Mouse (Mus musculus): ENCODE measurements around the gene Fam129c.

The Fam129c gene

GRCm38 (mm10) chr8:71610822-71611651, 13.6 kb downstream of the Fam129c start, which contains the start of gene Colgalt1:
TSS of gene Colgalt1 (plus strand) at chr8:71610998.
- under 1% methylated on average over 82 of the region's 82 CpGs for WGBS

GRCm38 (mm10) chr8:71612141-71612540, 14.7 kb downstream of the Fam129c start:
- 30% methylated on average over 5 of the region's 5 CpGs for WGBS

- 63% methylated on average over 4 of the region's 4 CpGs for WGBS
Measured at GRCm38 (mm10) chr8:71613418-71613817, 16.0 kb downstream of the Fam129c start.

- WGBS = 97% methylated on average over 2 of the region's 2 CpGs
Measured at GRCm38 (mm10) chr8:71619786-71620185, 22.3 kb downstream of the Fam129c start.

GRCm38 (mm10) chr8:71625088-71625487, 27.6 kb downstream of the Fam129c start:
- 73% methylated on average over 1 of the region's 1 CpGs for WGBS

GRCm38 (mm10) chr8:71626753-71627152, 29.3 kb downstream of the Fam129c start:
- WGBS = 75% methylated on average over 9 of the region's 9 CpGs

- WGBS = 37% methylated on average over 9 of the region's 9 CpGs
Measured at GRCm38 (mm10) chr8:71627265-71628099, 30.0 kb downstream of the Fam129c start.

GRCm38 (mm10) chr8:71628396-71629095, 31.1 kb downstream of the Fam129c start:
- WGBS = 16% methylated on average over 16 of the region's 16 CpGs

- 4% methylated on average over 55 of the region's 55 CpGs for WGBS
Measured at GRCm38 (mm10) chr8:71629096-71629697, 31.7 kb downstream of the Fam129c start.

- WGBS = 19% methylated on average over 25 of the region's 25 CpGs
Measured at GRCm38 (mm10) chr8:71629781-71630212, 32.3 kb downstream of the Fam129c start.

GRCm38 (mm10) chr8:71630761-71631160, 33.3 kb downstream of the Fam129c start:
- 85% methylated on average over 6 of the region's 6 CpGs for WGBS

- 70% methylated on average over 2 of the region's 2 CpGs for WGBS
Measured at GRCm38 (mm10) chr8:71631897-71632296, 34.4 kb downstream of the Fam129c start.

GRCm38 (mm10) chr8:71633164-71633563, 35.7 kb downstream of the Fam129c start:
- 24% methylated on average over 19 of the region's 22 CpGs for WGBS

GRCm38 (mm10) chr8:71633981-71634667, 36.7 kb downstream of the Fam129c start:
- WGBS = 24% methylated on average over 26 of the region's 26 CpGs

GRCm38 (mm10) chr8:71637149-71638095, 40.0 kb downstream of the Fam129c start:
- 60% methylated on average over 8 of the region's 8 CpGs for WGBS

GRCm38 (mm10) chr8:71638321-71638720, 40.9 kb downstream of the Fam129c start:
- WGBS = 74% methylated on average over 6 of the region's 6 CpGs

GRCm38 (mm10) chr8:71639318-71639717, 41.9 kb downstream of the Fam129c start:
- WGBS = 94% methylated on average over 4 of the region's 4 CpGs

- WGBS = 83% methylated on average over 9 of the region's 9 CpGs
Measured at GRCm38 (mm10) chr8:71645510-71645909, 48.1 kb downstream of the Fam129c start.

- WGBS = 16% methylated on average over 24 of the region's 24 CpGs
Measured at GRCm38 (mm10) chr8:71654600-71654999, 57.2 kb downstream of the Fam129c start.
